Mouse (Mus musculus) kidney, postnatal 25 days (tissue): ENCODE measurements around the gene Tmod1.
A peak's percentile ranks its signal among the peaks of the same experiment; 100 is the strongest.

Experiments
- DNase-seq, 2 experiments: peaks; one replicate each; pipeline ENCODE4 v3.0.0; 2021; ENCODE audit warnings: mixed read lengths in 2 of 2

Gene Tmod1

GRCm38 (mm10) chr4:46038892-46039751 lies at the start of gene Tmod1:
Gene Tmod1, plus strand, starts transcription at chr4:46038935.
- DNase-seq, result peak; percentile 63 to 71

- no peak for DNase-seq
Observed at GRCm38 (mm10) chr4:45990427-45991135, 48.2 kb upstream of the Tmod1 start.

- no peak for DNase-seq
Observed at GRCm38 (mm10) chr4:45998536-45998935, 40.2 kb upstream of the Tmod1 start.

- DNase-seq, result peak in 1 of 2 experiments; percentile 7
Observed at GRCm38 (mm10) chr4:46008142-46008793, 30.5 kb upstream of the Tmod1 start.

- no peak for DNase-seq
Observed at GRCm38 (mm10) chr4:46011698-46012097, 27.0 kb upstream of the Tmod1 start.

GRCm38 (mm10) chr4:46015605-46016004 lies 23.1 kb upstream of the Tmod1 start:
- DNase-seq, result no peak

GRCm38 (mm10) chr4:46023021-46023481 lies 15.7 kb upstream of the Tmod1 start:
- DNase-seq, result no peak

GRCm38 (mm10) chr4:46025893-46026292 lies 12.8 kb upstream of the Tmod1 start:
- DNase-seq, result peak in 1 of 2 experiments; percentile 57

GRCm38 (mm10) chr4:46028224-46028623 lies 10.5 kb upstream of the Tmod1 start:
- peak in 1 of 2 experiments; percentile 21 for DNase-seq

- DNase-seq, result no peak
Observed at GRCm38 (mm10) chr4:46028781-46029180, 10.0 kb upstream of the Tmod1 start.

- peak in 1 of 2 experiments; percentile 45 for DNase-seq
Observed at GRCm38 (mm10) chr4:46029552-46029951, 9.2 kb upstream of the Tmod1 start.

GRCm38 (mm10) chr4:46032448-46032847 lies 6.3 kb upstream of the Tmod1 start:
- DNase-seq, result no peak

- DNase-seq, result no peak
Observed at GRCm38 (mm10) chr4:46033197-46033596, 5.5 kb upstream of the Tmod1 start.

GRCm38 (mm10) chr4:46038591-46038891 lies 194 bp upstream of the Tmod1 start:
- no peak for DNase-seq

- DNase-seq, result no peak
Observed at GRCm38 (mm10) chr4:46039899-46040298, 1.2 kb downstream of the Tmod1 start.

GRCm38 (mm10) chr4:46040594-46041192 lies 2.0 kb downstream of the Tmod1 start:
- peak in 1 of 2 experiments; percentile 11 for DNase-seq

GRCm38 (mm10) chr4:46041761-46042504 lies 3.2 kb downstream of the Tmod1 start:
- no peak for DNase-seq

GRCm38 (mm10) chr4:46042505-46042850 lies 3.7 kb downstream of the Tmod1 start:
- no peak for DNase-seq

- no peak for DNase-seq
Observed at GRCm38 (mm10) chr4:46043361-46043760, 4.6 kb downstream of the Tmod1 start.

- no peak for DNase-seq
Observed at GRCm38 (mm10) chr4:46047971-46048370, 9.2 kb downstream of the Tmod1 start.

GRCm38 (mm10) chr4:46048418-46048817 lies 9.7 kb downstream of the Tmod1 start:
- DNase-seq, result no peak
